Mouse (Mus musculus): Measurements from ENCODE around the gene March8. TPM values are rescaled to one million over a fixed set of nuclear protein-coding genes. Genes with fewer than 3 reads are reported as not detected.

March8 gene
- polyA plus RNA-seq, 1 experiment from 2014 or later: 25.2 TPM

DNA sequence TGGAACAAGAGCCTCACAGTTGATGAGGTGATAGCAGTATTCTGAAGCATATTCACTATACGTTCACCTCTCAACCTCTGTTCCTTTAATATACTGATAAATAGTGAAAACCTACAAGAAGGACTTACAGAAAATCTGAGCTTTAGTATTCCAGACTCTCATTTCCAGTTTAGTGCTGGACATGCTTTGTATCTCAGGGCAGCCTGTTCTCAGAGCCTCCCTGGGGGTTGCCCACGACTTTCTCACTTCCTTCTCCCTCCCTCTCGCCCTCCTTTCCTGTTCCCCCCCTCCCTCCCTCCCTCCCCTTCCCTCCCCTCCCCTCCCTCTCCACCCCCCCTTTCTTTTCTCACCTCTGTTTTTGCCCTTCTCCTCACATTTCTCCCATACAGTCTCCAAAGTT, 42.3 kb downstream of the March8 start:
- Histone ChIP-seq H3K9me3 (replicated peaks; ENCODE audit: control insufficient read depth, low read length) (no peaks in the 10 kb centered on the region), H3K27me3 (ENCODE audit: control insufficient read depth, insufficient read depth, low read length) (no peaks in the 10 kb centered on the region), H3K9ac (ENCODE audit: low read length) (no peak overlapping the region), H3K36me3 (ENCODE audit: control insufficient read depth, insufficient read depth) (0 out of 2 replicates have a peak, but pooled peaks cover 4% of the 10 kb centered on the region), H3K4me3 (ENCODE audit: low read length) (no peak overlapping the region), H3K27ac (ENCODE audit: low read length) (no peak overlapping the region), H3K4me1 (ENCODE audit: control insufficient read depth, insufficient read depth, low read length) (peaks cover 4% of the 10 kb centered on the region), H3K4me2 (ENCODE audit: low read depth, low read length) (no peak overlapping the region)
- WGBS: 54% methylated on average over 3 of the region's 3 CpGs
- no peak for ATAC-seq (replicated peaks; ENCODE audit: extremely low read depth, insufficient read depth, low FRiP score)

DNA sequence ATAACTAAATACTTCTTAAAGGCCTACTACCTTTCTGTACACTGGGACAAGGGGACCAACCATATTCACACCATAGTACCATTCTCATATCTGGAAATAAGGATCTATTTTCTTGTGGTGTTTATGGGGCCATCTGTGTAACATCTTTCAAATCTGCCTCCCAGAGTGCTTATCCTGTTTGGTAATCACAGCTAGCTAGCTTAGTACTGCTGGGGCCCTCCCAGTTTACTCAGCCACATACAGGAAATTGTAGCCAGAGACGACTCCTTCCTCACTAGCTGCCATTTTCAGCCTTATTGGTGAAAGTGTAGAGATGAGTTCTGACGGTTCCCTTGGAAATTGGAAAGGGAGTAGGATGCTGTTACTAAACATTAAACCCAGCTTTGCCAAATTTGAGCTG, 43.8 kb downstream of the March8 start:
- no peak overlapping the region for H3K9ac ChIP-seq (ENCODE audit: low read length)
- 49% methylated on average over 2 of the region's 2 CpGs for WGBS
- no peak overlapping the region for H3K4me2 ChIP-seq (ENCODE audit: low read depth, low read length)
- 0 out of 2 replicates have a peak, but pooled peaks cover 4% of the 10 kb centered on the region for H3K36me3 ChIP-seq (ENCODE audit: control insufficient read depth, insufficient read depth)
- H3K27ac ChIP-seq (ENCODE audit: low read length): no peak overlapping the region
- peaks cover 14% of the 10 kb centered on the region for H3K4me1 ChIP-seq (ENCODE audit: control insufficient read depth, insufficient read depth, low read length)
- H3K27me3 ChIP-seq (ENCODE audit: control insufficient read depth, insufficient read depth, low read length): no peaks in the 10 kb centered on the region
- H3K4me3 ChIP-seq (ENCODE audit: low read length): no peak overlapping the region
- H3K9me3 ChIP-seq (replicated peaks; ENCODE audit: control insufficient read depth, low read length): no peaks in the 10 kb centered on the region
- no peak for ATAC-seq (replicated peaks; ENCODE audit: extremely low read depth, insufficient read depth, low FRiP score)

DNA sequence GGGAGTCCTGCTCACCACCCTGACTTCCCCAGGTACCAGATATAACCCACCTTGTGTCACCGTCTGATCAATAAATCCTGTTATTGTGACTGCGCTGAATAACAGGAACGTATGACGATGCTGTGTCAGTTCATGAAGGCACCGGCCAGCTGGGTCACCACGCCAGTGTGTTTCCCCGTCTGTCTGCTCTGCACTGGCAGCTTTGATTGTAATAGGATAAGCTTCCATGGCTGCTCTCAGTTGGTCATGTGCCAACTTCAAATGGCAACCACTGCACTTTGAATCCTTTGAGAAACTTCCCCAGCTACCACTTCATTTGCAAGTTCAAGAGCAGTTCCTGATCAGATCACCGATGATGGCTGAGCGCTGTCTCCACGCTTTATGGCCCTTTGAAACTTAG, 45.8 kb downstream of the March8 start:
- no peak for ATAC-seq (replicated peaks; ENCODE audit: extremely low read depth, insufficient read depth, low FRiP score)
- H3K27ac ChIP-seq (ENCODE audit: low read length): no peak overlapping the region
- H3K36me3 ChIP-seq (ENCODE audit: control insufficient read depth, insufficient read depth): no peaks in the 10 kb centered on the region
- no peaks in the 10 kb centered on the region for H3K9me3 ChIP-seq (replicated peaks; ENCODE audit: control insufficient read depth, low read length)
- H3K27me3 ChIP-seq (ENCODE audit: control insufficient read depth, insufficient read depth, low read length): no peaks in the 10 kb centered on the region
- no peak overlapping the region for H3K4me2 ChIP-seq (ENCODE audit: low read depth, low read length)
- H3K9ac ChIP-seq (ENCODE audit: low read length): no peak overlapping the region
- 77% methylated on average over 10 of the region's 10 CpGs for WGBS
- H3K4me3 ChIP-seq (ENCODE audit: low read length): no peak overlapping the region
- H3K4me1 ChIP-seq (ENCODE audit: control insufficient read depth, insufficient read depth, low read length): peaks cover 14% of the 10 kb centered on the region

DNA sequence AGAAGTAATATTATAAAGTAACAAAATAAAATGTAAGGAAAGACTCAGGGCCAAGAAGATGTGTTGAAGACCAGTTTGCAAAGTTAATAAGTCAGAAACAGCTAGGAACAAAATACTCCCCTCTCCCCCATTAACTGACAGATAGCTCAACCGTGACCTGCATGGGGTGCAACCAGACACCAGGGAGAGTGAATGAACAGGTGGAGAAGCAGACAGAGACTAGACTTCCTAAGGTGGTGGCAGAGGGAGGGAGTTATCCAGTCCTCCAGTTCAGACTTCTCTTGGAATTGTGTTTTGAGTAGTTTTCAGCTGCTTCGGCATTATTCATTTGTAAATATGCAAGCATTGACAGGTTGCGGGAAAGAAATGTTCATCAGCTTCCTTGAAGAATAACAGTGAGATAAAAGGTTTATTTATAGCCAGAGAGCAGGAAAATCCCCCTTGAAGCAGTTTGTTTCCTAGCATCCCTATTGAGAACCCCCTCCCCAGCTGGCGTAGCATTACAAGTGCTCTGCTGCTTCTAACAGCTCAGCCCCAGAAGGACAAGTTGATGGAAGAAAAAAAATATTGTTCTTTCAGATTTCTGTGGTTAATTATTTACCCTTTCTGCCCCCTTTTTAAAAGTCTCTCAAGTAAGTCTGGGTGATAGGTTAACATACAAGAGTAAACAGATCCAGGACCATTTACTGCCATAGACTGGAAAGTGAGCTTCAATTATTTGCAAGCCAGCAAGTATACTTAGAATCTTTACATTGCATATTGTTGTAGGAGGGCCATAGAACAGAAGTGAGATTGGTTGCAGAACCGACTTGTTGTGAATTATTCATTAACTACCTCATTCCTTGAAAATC, 47.6 kb downstream of the March8 start:
- H3K4me1 ChIP-seq (ENCODE audit: control insufficient read depth, insufficient read depth, low read length): peaks cover 14% of the 10 kb centered on the region
- H3K27ac ChIP-seq (ENCODE audit: low read length): no peak overlapping the region
- H3K9me3 ChIP-seq (replicated peaks; ENCODE audit: control insufficient read depth, low read length): no peaks in the 10 kb centered on the region
- H3K4me2 ChIP-seq (ENCODE audit: low read depth, low read length): no peak overlapping the region
- H3K4me3 ChIP-seq (ENCODE audit: low read length): no peak overlapping the region
- no peak overlapping the region for H3K9ac ChIP-seq (ENCODE audit: low read length)
- no peak for ATAC-seq (replicated peaks; ENCODE audit: extremely low read depth, insufficient read depth, low FRiP score)
- H3K27me3 ChIP-seq (ENCODE audit: control insufficient read depth, insufficient read depth, low read length): no peaks in the 10 kb centered on the region
- WGBS: 25% methylated on average over 5 of the region's 5 CpGs
- H3K36me3 ChIP-seq (ENCODE audit: control insufficient read depth, insufficient read depth): no peaks in the 10 kb centered on the region

DNA sequence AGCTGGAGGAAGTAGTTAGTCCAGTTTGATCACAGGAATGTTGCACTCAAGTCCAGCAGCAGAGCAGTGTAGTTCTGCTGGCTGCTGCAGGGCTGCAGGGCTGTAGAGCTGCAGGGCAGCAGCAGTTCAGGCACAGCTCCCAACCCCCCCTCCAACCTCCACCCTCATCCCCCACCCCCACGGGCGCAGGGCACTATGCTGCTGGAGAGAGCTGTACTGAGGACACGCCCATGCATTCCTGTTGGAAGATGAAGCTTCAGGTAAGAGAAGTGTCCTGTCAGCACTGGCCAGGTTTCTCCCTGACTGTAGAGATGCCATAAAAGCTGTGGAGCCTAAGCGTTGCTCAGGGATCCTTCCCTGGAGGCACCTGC, 48.2 kb downstream of the March8 start:
- H3K27ac ChIP-seq (ENCODE audit: low read length): no peak overlapping the region
- no peak overlapping the region for H3K4me3 ChIP-seq (ENCODE audit: low read length)
- no peaks in the 10 kb centered on the region for H3K27me3 ChIP-seq (ENCODE audit: control insufficient read depth, insufficient read depth, low read length)
- ATAC-seq (replicated peaks; ENCODE audit: extremely low read depth, insufficient read depth, low FRiP score): no peak
- WGBS: 38% methylated on average over 4 of the region's 4 CpGs
- no peak overlapping the region for H3K4me2 ChIP-seq (ENCODE audit: low read depth, low read length)
- no peaks in the 10 kb centered on the region for H3K9me3 ChIP-seq (replicated peaks; ENCODE audit: control insufficient read depth, low read length)
- H3K4me1 ChIP-seq (ENCODE audit: control insufficient read depth, insufficient read depth, low read length): peaks cover 14% of the 10 kb centered on the region
- no peak overlapping the region for H3K9ac ChIP-seq (ENCODE audit: low read length)
- H3K36me3 ChIP-seq (ENCODE audit: control insufficient read depth, insufficient read depth): no peaks in the 10 kb centered on the region

DNA sequence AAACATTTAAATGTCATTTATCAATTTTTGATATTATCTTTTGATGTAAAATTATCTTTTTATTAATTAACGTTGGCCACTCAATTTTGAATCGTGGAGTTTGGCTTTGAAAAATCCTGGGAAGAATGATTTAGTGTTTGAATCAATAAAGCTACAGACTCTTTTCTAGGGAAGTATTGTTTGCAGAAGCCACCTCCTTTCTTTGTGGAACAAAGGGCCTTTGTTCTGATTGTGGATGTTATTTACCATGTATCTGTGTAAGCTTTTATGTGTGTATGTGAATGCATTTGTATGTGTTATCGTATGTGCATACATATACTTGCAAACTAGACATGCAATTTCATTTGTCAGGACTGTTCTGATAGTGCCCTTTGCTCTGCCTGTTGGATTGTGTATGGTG, 48.7 kb downstream of the March8 start:
- H3K4me1 ChIP-seq (ENCODE audit: control insufficient read depth, insufficient read depth, low read length): peaks cover 14% of the 10 kb centered on the region
- no peaks in the 10 kb centered on the region for H3K9me3 ChIP-seq (replicated peaks; ENCODE audit: control insufficient read depth, low read length)
- no peaks in the 10 kb centered on the region for H3K36me3 ChIP-seq (ENCODE audit: control insufficient read depth, insufficient read depth)
- no peak overlapping the region for H3K4me2 ChIP-seq (ENCODE audit: low read depth, low read length)
- H3K4me3 ChIP-seq (ENCODE audit: low read length): no peak overlapping the region
- WGBS: 82% methylated on average over 3 of the region's 3 CpGs
- ATAC-seq (replicated peaks; ENCODE audit: extremely low read depth, insufficient read depth, low FRiP score): no peak
- H3K27ac ChIP-seq (ENCODE audit: low read length): no peak overlapping the region
- H3K9ac ChIP-seq (ENCODE audit: low read length): no peak overlapping the region
- no peaks in the 10 kb centered on the region for H3K27me3 ChIP-seq (ENCODE audit: control insufficient read depth, insufficient read depth, low read length)

DNA sequence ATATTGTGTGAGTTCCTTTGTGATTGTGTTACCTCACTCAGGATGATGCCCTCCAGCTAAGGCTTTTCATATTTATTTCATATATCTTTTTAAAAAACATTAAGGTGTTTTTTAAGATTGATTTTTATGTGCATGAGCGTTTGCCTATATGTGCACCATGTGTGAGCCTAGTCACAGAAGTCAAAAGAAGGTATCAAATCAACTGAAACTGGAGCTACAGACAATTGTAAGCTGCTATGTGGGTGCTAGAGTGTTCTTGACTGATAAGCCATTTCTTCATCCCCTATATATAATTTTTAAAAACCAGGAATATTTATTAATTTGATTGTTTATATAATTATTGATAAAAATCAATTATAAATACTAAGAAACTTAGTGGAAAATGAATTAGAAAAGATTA, 50.2 kb downstream of the March8 start:
- ATAC-seq (replicated peaks; ENCODE audit: extremely low read depth, insufficient read depth, low FRiP score): no peak
- H3K36me3 ChIP-seq (ENCODE audit: control insufficient read depth, insufficient read depth): no peaks in the 10 kb centered on the region
- no peak overlapping the region for H3K4me3 ChIP-seq (ENCODE audit: low read length)
- no peaks in the 10 kb centered on the region for H3K9me3 ChIP-seq (replicated peaks; ENCODE audit: control insufficient read depth, low read length)
- no peak overlapping the region for H3K9ac ChIP-seq (ENCODE audit: low read length)
- no peak overlapping the region for H3K4me2 ChIP-seq (ENCODE audit: low read depth, low read length)
- WGBS: 93% methylated on average over 1 of the region's 1 CpGs
- H3K4me1 ChIP-seq (ENCODE audit: control insufficient read depth, insufficient read depth, low read length): peaks cover 12% of the 10 kb centered on the region
- H3K27ac ChIP-seq (ENCODE audit: low read length): no peak overlapping the region
- no peaks in the 10 kb centered on the region for H3K27me3 ChIP-seq (ENCODE audit: control insufficient read depth, insufficient read depth, low read length)

DNA sequence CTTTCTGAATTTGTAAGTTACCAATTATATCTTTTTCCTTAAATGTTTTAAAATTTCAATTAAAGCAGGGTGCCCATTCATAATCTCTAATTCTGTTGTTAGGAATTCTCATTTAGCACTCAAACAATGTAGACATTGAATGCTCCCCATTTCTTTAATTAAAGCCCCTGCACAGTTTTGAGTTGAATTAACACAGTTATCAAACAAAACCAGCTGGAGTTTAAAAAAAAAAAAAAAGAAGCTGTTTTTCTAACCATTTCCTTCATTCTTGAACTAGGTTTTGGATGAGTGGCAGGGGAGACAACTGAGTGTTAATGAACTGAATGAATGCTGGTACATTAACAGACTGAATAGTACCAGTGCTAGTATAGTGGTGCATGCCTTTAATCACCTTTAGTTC, 51.7 kb downstream of the March8 start:
- Histone ChIP-seq H3K4me3 (ENCODE audit: low read length) (no peak overlapping the region), H3K4me1 (ENCODE audit: control insufficient read depth, insufficient read depth, low read length) (peaks cover 10% of the 10 kb centered on the region), H3K27me3 (ENCODE audit: control insufficient read depth, insufficient read depth, low read length) (no peaks in the 10 kb centered on the region), H3K9ac (ENCODE audit: low read length) (no peak overlapping the region), H3K9me3 (replicated peaks; ENCODE audit: control insufficient read depth, low read length) (no peaks in the 10 kb centered on the region), H3K27ac (ENCODE audit: low read length) (no peak overlapping the region), H3K4me2 (ENCODE audit: low read depth, low read length) (no peak overlapping the region), H3K36me3 (ENCODE audit: control insufficient read depth, insufficient read depth) (no peaks in the 10 kb centered on the region)
- no peak for ATAC-seq (replicated peaks; ENCODE audit: extremely low read depth, insufficient read depth, low FRiP score)

DNA sequence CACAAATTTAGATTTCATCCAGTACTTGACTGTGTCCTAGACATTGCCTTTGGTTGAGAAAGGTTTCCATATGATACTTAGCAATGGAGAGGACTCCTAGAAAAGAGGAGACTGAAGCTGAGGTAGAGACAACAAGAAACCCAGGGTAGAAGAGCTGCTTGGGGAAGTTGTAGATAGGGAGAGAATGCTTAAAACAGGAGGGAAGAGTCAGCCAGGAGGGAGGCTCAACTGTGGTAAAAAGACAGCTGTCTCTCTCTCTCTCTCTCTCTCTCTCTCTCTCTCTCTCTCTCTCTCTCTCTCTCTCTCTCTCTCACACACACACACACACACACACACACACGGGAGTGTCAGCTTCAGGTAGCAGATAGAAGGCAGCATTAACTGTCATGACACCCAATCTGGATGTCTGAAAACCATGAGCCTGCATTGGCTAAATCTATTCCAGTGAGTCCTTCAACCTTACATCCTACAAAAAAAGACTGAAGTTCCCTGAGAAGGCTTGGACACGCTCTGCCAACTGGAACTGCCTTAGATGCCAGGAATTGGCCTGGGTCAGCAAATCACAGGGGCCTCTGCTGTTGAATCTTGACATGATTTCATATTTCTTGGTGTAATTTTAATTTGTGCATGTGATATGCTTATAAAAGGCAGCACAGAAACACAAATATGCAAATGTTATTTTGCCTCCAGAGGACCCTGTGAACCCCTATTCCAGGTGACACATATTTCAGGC, 57.3 kb downstream of the March8 start:
- no peak for ATAC-seq (replicated peaks; ENCODE audit: extremely low read depth, insufficient read depth, low FRiP score)
- 75% methylated on average over 2 of the region's 2 CpGs for WGBS

More for the DNA sequence above, 57.3 kb downstream of the March8 start:
- H3K4me1 ChIP-seq (ENCODE audit: control insufficient read depth, insufficient read depth, low read length): no peaks in the 10 kb centered on the region
- no peak overlapping the region for H3K4me3 ChIP-seq (ENCODE audit: low read length)
- H3K4me2 ChIP-seq (ENCODE audit: low read depth, low read length): no peak overlapping the region
- no peaks in the 10 kb centered on the region for H3K36me3 ChIP-seq (ENCODE audit: control insufficient read depth, insufficient read depth)
- H3K9me3 ChIP-seq (replicated peaks; ENCODE audit: control insufficient read depth, low read length): no peaks in the 10 kb centered on the region
- no peaks in the 10 kb centered on the region for H3K27me3 ChIP-seq (ENCODE audit: control insufficient read depth, insufficient read depth, low read length)
- H3K9ac ChIP-seq (ENCODE audit: low read length): no peak overlapping the region
- H3K27ac ChIP-seq (ENCODE audit: low read length): no peak overlapping the region

Measured in heart, embryonic 16.5 days (tissue).